Mouse (Mus musculus) urinary bladder, postnatal 4 days (tissue): ENCODE measurements around the gene Pafah2.
"Not testable (repeated sequence)": the region's sequence is repeated elsewhere in the genome, so short reads cannot be mapped to it uniquely, and the experiment has no call there.

Source experiments
- DNase-seq, 2 experiments: peaks; one replicate each; pipeline ENCODE4 v3.0.0; 2021 to 2022; ENCODE audit warnings: low spot score in 2 of 2

Gene Pafah2

DNA sequence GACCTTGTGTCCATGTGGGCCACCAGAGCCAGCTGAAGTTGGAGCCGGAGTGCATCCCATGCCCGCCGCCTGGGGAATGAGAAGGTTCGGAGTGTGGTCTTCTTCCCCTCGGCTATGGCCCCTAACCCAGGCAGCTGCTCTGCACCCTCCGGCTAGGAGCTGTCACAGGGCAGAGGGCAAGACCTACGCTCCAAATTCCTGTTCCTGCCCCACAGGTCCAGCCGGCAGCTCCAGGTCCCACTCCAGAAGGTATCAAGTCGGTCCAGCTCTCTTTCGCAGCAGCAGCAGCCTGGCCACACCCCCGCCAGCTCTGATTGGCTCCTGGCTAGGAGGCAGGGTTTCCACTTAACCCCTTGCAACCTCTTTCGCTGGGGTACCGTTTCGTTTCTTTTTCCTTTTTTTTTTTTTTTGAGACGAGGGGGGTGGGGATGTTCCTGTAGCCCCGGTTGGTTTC, 23.8 kb upstream of the Pafah2 start:
- DNase-seq: peak; percentile 69 to 80

GRCm38 (mm10) chr4:134373295-134373694, 22.8 kb upstream of the Pafah2 start:
- DNase-seq: no peak

DNA sequence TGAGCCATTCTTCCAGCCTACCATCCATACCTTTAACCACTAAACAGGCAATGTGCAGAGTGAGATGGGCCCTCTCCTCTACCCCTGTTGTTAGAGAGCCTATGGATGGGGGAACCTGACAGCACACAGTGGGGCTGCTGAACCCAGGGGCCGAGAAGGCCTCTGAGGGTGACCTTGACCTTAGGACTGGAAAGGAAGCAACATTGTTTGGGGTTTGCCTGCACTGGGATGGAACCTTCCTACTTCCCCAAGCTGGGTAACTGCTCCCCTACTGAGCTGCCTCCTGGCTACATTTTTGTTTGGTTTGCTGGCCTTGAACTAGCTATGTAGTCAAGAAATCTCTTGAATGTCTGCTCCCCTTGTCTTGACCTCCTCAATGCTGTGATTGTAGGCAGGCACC, 21.8 kb upstream of the Pafah2 start:
- no peak for DNase-seq

DNA sequence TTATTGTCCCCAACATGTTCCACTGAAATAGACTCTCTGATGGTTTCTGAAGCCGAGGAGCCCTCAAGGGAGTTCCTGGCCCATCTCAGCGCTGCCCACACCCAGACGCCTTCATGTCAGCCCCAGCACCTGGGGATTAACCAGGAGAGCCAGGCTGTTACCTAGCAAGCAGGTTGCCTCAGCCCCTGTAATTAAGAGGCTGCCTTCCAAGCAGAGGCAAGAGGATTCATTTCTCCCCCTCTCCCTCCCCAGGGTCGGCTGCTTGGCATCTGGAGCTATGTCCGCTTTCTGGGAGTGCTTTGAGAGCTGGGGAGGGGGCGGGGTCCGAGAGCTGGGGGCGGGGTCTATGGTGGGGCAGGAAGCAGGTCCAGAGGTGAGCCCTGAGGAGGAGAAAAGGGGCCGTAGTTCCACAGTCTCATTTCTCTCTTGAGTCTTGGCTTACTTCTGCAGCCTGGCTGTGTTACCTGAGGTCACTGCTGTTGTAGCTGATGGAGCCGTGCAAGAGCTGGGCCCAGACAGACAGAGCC, 18.0 kb upstream of the Pafah2 start:
- DNase-seq: no peak

- DNase-seq: no peak
Observed at GRCm38 (mm10) chr4:134379510-134379909, 16.6 kb upstream of the Pafah2 start.

DNA sequence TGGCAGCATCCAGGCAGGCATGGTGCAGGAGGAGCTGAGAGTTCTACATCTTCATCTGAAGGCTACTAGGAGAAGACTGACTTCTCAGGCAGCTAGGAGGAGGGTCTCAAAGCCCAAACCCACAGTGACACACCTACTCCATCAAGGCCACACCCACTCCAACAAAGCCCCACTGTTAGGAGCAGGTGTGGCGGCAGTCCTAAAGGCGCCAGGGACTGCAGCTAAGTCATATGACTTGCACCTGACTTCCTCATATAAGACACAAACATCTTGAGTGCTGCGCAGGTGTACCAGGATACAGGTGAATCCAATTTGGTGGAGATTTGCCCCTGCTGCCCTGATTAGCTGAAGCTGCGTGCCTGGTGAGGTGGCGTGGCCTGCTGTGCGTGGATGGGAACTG, 12.4 kb upstream of the Pafah2 start, which contains the start of gene Extl1:
Gene Extl1 (minus strand): TSS at position 101 of the 400 bp plus-strand sequence.
- not testable (repeated sequence) for DNase-seq

GRCm38 (mm10) chr4:134387268-134387667, 8.9 kb upstream of the Pafah2 start:
- DNase-seq: no peak

GRCm38 (mm10) chr4:134388397-134388796, 7.7 kb upstream of the Pafah2 start:
- peak in 1 of 2 experiments; percentile 57 for DNase-seq

GRCm38 (mm10) chr4:134391636-134392035, 4.5 kb upstream of the Pafah2 start:
- DNase-seq: no peak

DNA sequence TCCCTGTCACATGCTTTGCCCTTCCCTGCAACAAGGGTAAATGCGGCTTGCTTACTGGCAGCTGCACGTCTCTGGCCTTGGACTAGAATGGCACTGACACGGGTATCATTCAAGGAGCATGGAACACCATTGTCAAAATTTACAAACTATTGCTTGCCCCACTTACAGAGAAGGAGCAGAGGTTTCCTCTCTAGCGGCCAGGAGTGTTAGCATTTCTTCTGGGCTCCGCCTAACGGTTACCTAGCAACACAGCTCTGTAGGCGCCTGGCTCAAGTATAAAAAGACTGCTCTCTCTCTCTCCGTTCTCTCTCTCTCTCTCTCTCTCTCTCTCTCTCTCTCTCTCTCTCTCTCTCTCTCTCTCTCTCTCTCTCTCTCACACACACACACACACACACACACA, 3.5 kb upstream of the Pafah2 start:
- DNase-seq: no peak

DNA sequence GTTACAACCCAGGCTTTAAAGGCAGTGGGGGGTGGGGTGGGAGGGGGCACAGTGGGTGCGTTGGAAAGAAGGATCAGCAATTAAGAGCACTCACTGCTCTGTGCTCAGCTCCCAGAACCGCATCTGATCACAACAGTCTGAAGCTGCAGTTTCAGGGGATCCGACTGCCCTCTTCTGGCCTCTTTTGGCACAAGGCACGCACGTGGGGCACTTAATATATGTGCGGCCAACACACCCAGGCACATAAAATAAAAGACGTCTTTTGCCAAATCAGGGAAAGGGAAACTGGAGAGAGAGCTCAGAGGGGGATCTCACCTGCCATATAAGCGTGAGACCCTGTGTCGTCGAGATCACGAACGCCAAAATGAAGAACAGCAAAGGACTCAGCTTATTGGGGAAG, 3.1 kb upstream of the Pafah2 start:
- DNase-seq: no peak

DNA sequence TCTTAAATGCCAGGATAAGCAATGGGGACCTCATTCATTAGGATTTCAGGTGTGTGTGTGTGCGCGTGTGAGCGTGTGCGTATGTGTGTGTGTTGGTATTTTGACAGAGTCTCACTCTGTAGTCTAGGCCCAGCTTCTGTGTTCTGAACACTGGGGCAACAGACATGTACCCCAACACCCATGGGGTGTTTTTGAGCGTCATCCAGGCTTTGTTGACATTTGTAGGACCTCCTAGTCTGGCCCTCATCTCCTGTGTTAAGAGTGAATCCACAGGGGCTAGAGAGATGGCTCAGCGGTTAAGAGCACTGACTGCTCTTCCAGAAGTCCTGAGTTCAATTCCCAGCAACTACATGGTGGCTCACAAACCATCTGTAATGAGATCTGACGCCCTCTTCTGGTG, 978 bp upstream of the Pafah2 start:
- DNase-seq: no peak

GRCm38 (mm10) chr4:134397121-134397520, 1.0 kb downstream of the Pafah2 start:
- peak; percentile 42 to 72 for DNase-seq

DNA sequence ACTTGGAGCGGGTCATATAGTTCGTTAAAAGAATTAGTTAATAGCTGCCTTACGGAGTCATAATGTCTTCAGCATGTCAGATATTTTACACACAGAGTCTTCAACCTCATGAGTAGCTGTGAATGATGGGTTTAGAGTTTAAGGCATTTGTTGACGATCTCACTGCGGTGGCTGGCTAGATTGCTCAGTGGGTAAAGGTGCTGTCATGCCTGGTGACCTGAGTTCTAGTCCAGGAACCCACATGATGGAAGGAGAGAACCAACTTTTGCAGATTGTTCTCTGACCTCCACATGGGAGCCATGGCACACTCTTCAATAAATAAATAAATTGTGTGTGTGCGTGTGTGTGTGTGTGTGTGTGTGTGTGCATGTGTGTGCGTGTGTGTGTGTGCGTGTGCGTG, 1.6 kb downstream of the Pafah2 start:
- no peak for DNase-seq

- DNase-seq: no peak
Observed at GRCm38 (mm10) chr4:134400206-134400605, 4.1 kb downstream of the Pafah2 start.

- peak in 1 of 2 experiments; percentile 50 for DNase-seq
Observed at GRCm38 (mm10) chr4:134401181-134401661, 5.1 kb downstream of the Pafah2 start.

DNA sequence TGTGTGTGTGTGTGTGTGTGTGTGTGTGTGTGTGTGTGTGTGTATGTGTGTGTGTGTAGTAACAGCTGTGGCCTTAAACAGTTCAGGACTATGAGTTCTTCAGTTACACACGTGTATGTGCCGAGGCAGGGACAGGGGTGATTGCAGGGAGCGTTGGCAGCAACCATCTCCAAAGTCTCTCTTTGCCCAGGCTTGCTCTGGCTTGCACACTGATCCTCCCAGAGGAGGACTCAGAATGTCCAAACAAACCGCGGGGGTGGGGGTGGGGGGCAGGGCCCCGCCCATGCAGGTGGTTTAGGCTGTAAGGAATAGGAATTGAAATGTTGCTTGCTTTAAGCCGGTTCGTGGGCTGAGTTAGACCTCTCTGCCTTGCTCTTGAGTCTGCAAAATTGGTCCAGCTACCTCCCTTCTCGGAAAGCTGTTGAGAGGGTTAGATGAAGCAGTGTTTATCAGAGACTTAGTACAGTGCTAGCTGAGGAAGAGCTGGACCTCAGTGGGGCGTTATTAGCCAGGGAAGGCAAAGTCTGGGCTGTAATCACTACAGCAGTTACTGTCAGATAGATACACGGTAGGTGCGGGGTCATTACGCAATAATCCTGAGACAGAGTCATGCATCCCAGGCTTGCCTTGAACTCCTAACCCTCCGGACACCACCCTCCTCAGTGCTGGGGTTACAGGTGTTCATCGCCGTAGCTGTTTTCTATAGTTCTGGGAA, 5.9 kb downstream of the Pafah2 start:
- no peak for DNase-seq

DNA sequence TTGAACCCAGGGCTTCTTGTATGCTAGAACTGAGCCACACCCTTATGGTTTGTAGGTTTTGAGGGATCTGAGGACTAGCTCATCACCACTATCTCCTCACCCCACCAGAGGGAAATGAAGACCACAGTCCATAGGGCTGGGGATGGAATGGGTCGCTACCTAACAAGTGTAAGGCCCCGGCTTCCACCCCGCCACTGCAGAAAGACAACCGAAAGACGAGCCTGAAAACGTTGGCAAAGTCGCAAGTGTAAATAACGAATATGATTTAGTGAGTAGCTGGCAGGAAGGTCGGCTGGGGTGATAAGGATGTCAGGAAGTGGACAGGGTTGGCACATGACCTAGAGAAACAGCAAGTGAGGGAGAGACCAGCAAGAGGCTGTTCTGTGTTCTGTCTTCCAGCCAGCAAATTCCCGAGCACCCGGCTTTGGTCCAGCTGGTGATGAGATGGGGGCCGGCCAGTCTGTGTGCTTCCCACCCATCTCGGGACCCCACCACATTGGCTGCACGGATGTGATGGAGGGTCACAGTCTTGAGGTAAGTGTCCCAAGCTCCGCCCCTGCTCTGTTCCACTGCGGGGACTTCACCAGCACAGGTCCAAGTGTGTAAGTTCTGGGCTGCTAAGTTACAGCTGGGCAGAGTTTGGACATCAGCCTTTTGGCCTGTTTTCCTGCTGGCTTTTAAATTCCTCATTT, 6.6 kb downstream of the Pafah2 start:
- peak; percentile 67 to 72 for DNase-seq

DNA sequence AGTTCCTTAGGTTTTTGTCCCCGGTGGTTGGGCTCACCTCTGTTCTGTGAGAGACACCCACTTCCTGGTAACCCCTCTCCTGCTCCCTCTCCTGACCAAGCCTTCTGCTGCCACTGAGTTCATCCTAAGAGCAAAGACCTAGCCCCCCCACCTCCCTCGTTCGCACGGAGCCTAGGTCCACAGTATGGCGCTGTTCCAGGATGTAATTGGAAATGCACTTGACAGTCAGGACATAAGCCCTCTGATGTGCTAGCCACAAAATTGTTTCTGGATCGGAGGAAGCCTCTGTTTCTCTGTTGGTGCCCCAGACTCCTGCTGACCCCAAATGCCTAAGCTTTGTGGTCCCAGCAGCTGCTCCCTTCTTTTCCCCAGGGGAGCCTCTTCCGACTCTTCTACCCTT, 7.6 kb downstream of the Pafah2 start:
- no peak for DNase-seq

DNA sequence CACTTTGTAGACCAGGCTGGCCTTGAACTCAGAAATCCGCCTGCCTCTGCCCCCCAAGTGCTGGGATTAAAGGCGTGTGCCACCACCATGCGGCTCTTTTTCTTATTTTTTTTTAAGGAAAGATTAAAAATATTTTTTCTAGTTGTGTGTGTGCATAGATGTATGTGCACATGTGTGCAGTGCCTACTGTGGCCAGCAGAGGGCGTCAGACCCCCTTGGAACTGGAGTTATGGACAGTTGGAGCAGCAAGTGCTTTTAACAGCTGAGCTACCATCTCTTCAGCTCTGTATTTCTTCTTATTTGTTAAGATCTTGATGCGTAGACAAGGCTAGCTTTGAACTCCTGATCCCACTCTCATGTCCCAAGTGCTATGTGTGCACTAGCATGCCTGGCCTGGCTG, 13.2 kb downstream of the Pafah2 start:
- DNase-seq: no peak

DNA sequence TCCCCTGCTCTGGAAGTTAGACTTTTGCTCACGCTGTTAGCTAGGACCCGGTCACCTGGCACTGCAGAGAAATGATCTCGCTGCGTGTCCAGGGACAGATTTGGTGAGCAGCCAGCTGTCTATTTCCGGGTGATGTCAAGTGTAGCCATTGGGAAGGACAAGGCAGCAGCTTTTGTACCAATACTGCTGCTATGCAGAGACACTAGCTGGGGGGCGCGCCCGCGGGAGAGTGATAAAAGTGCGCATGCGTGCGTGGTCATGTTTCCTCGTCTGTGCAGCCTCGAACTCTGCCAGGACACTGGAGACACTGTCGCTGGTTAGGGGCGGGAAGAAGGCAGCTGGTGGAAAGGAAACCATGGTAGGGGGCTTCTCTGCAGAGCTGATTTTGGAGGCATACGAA, 20.1 kb downstream of the Pafah2 start:
- no peak for DNase-seq

- DNase-seq: no peak
Observed at GRCm38 (mm10) chr4:134416602-134417001, 20.5 kb downstream of the Pafah2 start.

- DNase-seq: no peak
Observed at GRCm38 (mm10) chr4:134417111-134417510, 21.0 kb downstream of the Pafah2 start.
